Mouse (Mus musculus): ENCODE results near the gene Tcaf3. TPM values are rescaled to one million over a fixed set of nuclear protein-coding genes. Genes with fewer than 3 reads are reported as not detected.

The Tcaf3 gene
- total and polyA plus RNA-seq, 2 experiments: not detected

DNA sequence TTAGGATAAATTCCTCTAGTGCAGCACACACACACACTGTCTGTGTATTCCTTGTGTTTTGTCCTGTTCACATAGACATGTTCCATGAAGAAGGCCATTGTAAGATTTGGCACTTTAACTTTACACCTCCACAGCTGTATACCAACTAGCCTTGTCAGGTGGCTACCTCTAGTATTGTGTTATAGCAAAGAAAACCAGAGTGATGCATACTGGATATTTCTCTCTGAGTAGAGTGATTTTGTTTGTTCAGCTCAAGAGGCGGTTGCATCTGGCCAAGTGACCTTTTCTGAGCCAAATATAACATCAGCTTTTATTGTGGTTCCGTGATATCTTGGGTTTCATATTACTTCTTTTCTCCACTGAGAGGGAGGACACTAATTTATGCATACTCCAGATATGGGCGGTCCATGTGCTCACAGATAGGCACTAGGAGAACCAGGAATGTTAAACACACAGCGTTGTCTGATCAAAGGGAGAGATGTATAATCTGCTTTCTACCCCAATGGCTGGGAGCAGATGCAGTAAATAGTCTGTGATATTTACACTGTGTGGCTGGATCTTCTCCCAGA, 13.5 kb upstream of the Tcaf3 start:
- no peak overlapping the region for H3K9ac ChIP-seq (ENCODE audit: low read depth, low read length)

DNA sequence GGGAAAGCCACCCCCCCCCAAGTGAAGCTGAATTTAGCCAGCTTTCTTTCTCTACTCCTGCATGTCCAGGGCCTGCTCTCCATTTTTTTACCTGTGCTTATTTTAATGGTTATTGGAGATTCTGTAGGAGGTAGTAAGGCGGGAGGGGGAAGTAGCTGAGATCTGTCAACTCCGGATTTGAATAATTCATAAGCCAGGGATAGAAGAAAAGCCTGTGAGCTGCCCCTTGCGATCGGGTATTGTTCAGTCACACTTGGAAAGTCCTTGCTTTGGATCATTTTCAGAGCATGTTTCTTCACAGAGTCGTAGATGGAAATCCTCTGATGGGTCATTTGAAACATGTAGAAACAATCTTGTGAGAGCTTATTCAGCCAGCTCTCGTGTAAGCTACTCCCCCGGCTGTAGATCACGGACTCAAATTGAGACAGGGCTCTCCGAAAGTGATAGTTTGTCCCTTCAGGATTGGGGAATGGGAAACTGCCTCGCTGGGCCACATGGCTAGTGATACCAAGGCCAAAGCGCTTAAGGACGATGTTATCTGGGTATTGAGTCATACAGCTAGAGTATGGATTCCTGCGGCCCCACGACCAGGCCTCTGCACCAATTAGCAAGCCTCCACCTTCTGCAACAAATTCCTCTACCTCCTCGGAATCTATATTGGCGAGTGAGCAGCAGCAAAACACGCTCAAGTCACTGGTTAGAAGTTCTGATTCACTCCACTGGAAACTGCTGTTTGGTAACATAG, 4.2 kb downstream of the Tcaf3 start:
- WGBS: 77% methylated on average over 17 of the region's 17 CpGs
- no peak for DNase-seq (ENCODE audit: extremely low read depth, low read depth, low spot score)

More for the DNA sequence above, 13.5 kb upstream of the Tcaf3 start:
- Histone ChIP-seq H3K79me2 (ENCODE audit: control insufficient read depth, insufficient read depth, low read length) (no peaks in the 10 kb centered on the region), H3K36me3 (ENCODE audit: control insufficient read depth, insufficient read depth, low read length) (no peaks in the 10 kb centered on the region), H3K27me3 (ENCODE audit: control insufficient read depth, insufficient read depth, low read length) (no peaks in the 10 kb centered on the region; the same call in 1 of the 2 replicates), H3K4me3 (ENCODE audit: insufficient read depth, low read depth, low read length) (no peak overlapping the region), H3K4me1 (ENCODE audit: control insufficient read depth, insufficient read depth, low read length) (no peaks in the 10 kb centered on the region), H3K27ac (replicated peaks; ENCODE audit: insufficient read depth, low read depth, low read length) (no peak overlapping the region)
- DNase-seq (ENCODE audit: extremely low read depth, low read depth, low spot score): no peak
- TF ChIP-seq POLR2A (IDR thresholded peaks at IDR 0.05; ENCODE audit: extremely low read depth, insufficient read depth, low read length) (no peak), CTCF (IDR thresholded peaks at IDR 0.05; ENCODE audit: low read depth, low read length) (no peak)
- 31% methylated on average over 4 of the region's 4 CpGs for WGBS

GRCm38 (mm10) chr6:42586569-42586968, 10.9 kb downstream of the Tcaf3 start:
- H3K4me1 ChIP-seq (ENCODE audit: control insufficient read depth, insufficient read depth, low read length): no peaks in the 10 kb centered on the region
- no peak overlapping the region for H3K4me3 ChIP-seq (ENCODE audit: insufficient read depth, low read depth, low read length)
- H3K27ac ChIP-seq (replicated peaks; ENCODE audit: insufficient read depth, low read depth, low read length): no peak overlapping the region
- no peak for DNase-seq (ENCODE audit: extremely low read depth, low read depth, low spot score)
- no peaks in the 10 kb centered on the region for H3K36me3 ChIP-seq (ENCODE audit: control insufficient read depth, insufficient read depth, low read length)
- H3K79me2 ChIP-seq (ENCODE audit: control insufficient read depth, insufficient read depth, low read length): no peaks in the 10 kb centered on the region
- WGBS: 77% methylated on average over 5 of the region's 5 CpGs
- no peaks in the 10 kb centered on the region for H3K27me3 ChIP-seq (ENCODE audit: control insufficient read depth, insufficient read depth, low read length)
- H3K9ac ChIP-seq (ENCODE audit: low read depth, low read length): no peak overlapping the region
- TF ChIP-seq POLR2A (IDR thresholded peaks at IDR 0.05; ENCODE audit: extremely low read depth, insufficient read depth, low read length) (no peak), CTCF (IDR thresholded peaks at IDR 0.05; ENCODE audit: low read depth, low read length) (no peak)

More for the DNA sequence above, 4.2 kb downstream of the Tcaf3 start:
- Histone ChIP-seq H3K27me3 (ENCODE audit: control insufficient read depth, insufficient read depth, low read length) (no peaks in the 10 kb centered on the region), H3K79me2 (ENCODE audit: control insufficient read depth, insufficient read depth, low read length) (no peaks in the 10 kb centered on the region), H3K9ac (ENCODE audit: low read depth, low read length) (no peak overlapping the region), H3K4me3 (ENCODE audit: insufficient read depth, low read depth, low read length) (no peak overlapping the region), H3K27ac (replicated peaks; ENCODE audit: insufficient read depth, low read depth, low read length) (no peak overlapping the region), H3K36me3 (ENCODE audit: control insufficient read depth, insufficient read depth, low read length) (no peaks in the 10 kb centered on the region), H3K4me1 (ENCODE audit: control insufficient read depth, insufficient read depth, low read length) (no peaks in the 10 kb centered on the region)
- no peak for TF ChIP-seq POLR2A (IDR thresholded peaks at IDR 0.05; ENCODE audit: extremely low read depth, insufficient read depth, low read length)
- TF ChIP-seq CTCF (IDR thresholded peaks at IDR 0.05; ENCODE audit: low read depth, low read length): no peak

DNA sequence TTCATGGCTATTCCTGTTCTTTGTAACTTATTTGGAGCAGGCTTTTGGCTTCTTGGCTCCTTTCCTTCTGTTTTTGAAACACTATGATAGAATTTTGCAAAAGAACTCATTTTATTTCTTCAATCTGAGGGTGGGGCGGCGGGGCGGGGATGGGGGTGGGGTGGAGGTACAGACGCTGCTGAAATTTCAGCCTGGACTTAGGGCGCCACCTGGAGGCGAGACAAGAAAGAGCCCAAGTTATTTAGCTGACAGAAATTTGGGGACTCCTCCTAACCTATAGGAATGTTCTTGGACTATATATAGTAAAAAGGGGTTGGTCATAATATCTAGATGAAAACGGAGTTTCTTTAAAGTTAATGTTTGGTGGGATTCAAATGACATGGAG, 14.0 kb downstream of the Tcaf3 start:
- 0% methylated on average over 7 of the region's 7 CpGs for WGBS
- TF ChIP-seq POLR2A (IDR thresholded peaks at IDR 0.05; ENCODE audit: extremely low read depth, insufficient read depth, low read length) (no peak), CTCF (IDR thresholded peaks at IDR 0.05; ENCODE audit: low read depth, low read length) (peak; percentile 74)
- DNase-seq (ENCODE audit: extremely low read depth, low read depth, low spot score): peak; percentile 9

DNA sequence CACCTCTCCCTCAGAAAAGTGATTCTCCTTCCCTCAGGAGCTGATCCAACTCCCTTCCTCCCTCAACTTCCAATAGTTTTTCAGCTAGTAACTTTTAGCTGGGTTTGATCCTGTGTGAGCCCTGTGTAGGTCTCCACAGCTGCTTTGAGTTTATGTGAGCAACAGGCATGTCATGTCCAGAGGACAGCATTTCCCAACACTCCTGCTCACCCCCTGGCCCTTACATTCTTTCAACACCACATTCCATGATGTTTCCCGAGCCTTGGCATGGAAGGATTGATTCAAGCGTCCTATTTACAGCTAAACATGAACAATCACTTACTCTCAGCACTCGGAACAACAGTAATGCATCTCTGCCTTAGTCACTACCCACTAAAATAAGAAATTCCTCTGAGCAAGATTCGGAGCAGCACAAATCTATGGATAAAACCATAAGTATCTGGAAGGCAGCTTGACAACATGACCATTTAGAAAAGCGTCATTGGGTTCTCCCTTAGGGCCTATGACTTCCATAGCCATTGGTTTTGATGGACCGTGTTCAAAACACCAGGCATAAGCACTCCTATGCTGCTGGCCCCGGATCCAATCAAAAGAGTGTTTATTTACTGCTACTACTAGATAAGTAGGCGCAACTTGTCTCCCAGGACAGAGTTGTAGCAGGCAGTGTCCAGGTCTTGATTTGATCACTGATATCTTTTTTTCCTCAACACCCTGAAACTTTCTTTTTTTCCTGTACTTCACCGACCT, 14.6 kb downstream of the Tcaf3 start:
- Histone ChIP-seq H3K4me1 (ENCODE audit: control insufficient read depth, insufficient read depth, low read length) (no peaks in the 10 kb centered on the region), H3K27ac (replicated peaks; ENCODE audit: insufficient read depth, low read depth, low read length) (no peak overlapping the region), H3K4me3 (ENCODE audit: insufficient read depth, low read depth, low read length) (no peak overlapping the region), H3K36me3 (ENCODE audit: control insufficient read depth, insufficient read depth, low read length) (no peaks in the 10 kb centered on the region), H3K79me2 (ENCODE audit: control insufficient read depth, insufficient read depth, low read length) (no peaks in the 10 kb centered on the region), H3K9ac (ENCODE audit: low read depth, low read length) (no peak overlapping the region), H3K27me3 (ENCODE audit: control insufficient read depth, insufficient read depth, low read length) (no peaks in the 10 kb centered on the region)
- TF ChIP-seq CTCF (IDR thresholded peaks at IDR 0.05; ENCODE audit: low read depth, low read length) (no peak), POLR2A (IDR thresholded peaks at IDR 0.05; ENCODE audit: extremely low read depth, insufficient read depth, low read length) (no peak)
- 48% methylated on average over 9 of the region's 9 CpGs for WGBS
- DNase-seq (ENCODE audit: extremely low read depth, low read depth, low spot score): no peak

More for the DNA sequence above, 14.0 kb downstream of the Tcaf3 start:
- no peak overlapping the region for H3K9ac ChIP-seq (ENCODE audit: low read depth, low read length)
- no peaks in the 10 kb centered on the region for H3K79me2 ChIP-seq (ENCODE audit: control insufficient read depth, insufficient read depth, low read length)
- no peak overlapping the region for H3K4me3 ChIP-seq (ENCODE audit: insufficient read depth, low read depth, low read length)
- no peaks in the 10 kb centered on the region for H3K4me1 ChIP-seq (ENCODE audit: control insufficient read depth, insufficient read depth, low read length)
- no peaks in the 10 kb centered on the region for H3K27me3 ChIP-seq (ENCODE audit: control insufficient read depth, insufficient read depth, low read length)
- H3K36me3 ChIP-seq (ENCODE audit: control insufficient read depth, insufficient read depth, low read length): no peaks in the 10 kb centered on the region
- no peak overlapping the region for H3K27ac ChIP-seq (replicated peaks; ENCODE audit: insufficient read depth, low read depth, low read length)
